Mouse (Mus musculus): Measurements from ENCODE around the gene Il2ra. TPM values are rescaled to one million over a fixed set of nuclear protein-coding genes. Genes with fewer than 3 reads are reported as not detected.

Gene Il2ra
- total and polyA plus RNA-seq, 2 experiments from 2014 or later, result 0.04 TPM; not detected in 1

- no peak for DNase-seq (ENCODE audit: low spot score)
- no peaks in the 10 kb centered on the region for H3K27me3 ChIP-seq (ENCODE audit: insufficient read depth, low read length)
- 53% methylated on average over 3 of the region's 3 CpGs for WGBS
- no peaks in the 10 kb centered on the region for H3K36me3 ChIP-seq (ENCODE audit: insufficient read depth, low read length)
- no peak for TF ChIP-seq CTCF (IDR thresholded peaks at IDR 0.05; ENCODE audit: low read depth)
- no peak overlapping the region for H3K27ac ChIP-seq
- H3K4me1 ChIP-seq (ENCODE audit: insufficient read depth, low read length), result no peaks in the 10 kb centered on the region
- no peaks in the 10 kb centered on the region for H3K9me3 ChIP-seq (ENCODE audit: low read length)
- no peak overlapping the region for H3K9ac ChIP-seq (replicated peaks; ENCODE audit: low read length)
- no peak overlapping the region for H3K4me2 ChIP-seq (ENCODE audit: low read depth, low read length)
- ATAC-seq, result no peak
- no peak overlapping the region for H3K4me3 ChIP-seq (ENCODE audit: low read length)
Observed at GRCm38 (mm10) chr2:11651476-11651875, 8.9 kb downstream of the Il2ra start.

GRCm38 (mm10) chr2:11652196-11652595, 9.6 kb downstream of the Il2ra start:
- TF ChIP-seq CTCF (IDR thresholded peaks at IDR 0.05; ENCODE audit: low read depth), result no peak
- Histone ChIP-seq H3K4me2 (ENCODE audit: low read depth, low read length) (no peak overlapping the region), H3K27ac (no peak overlapping the region), H3K9me3 (ENCODE audit: low read length) (no peaks in the 10 kb centered on the region), H3K4me3 (ENCODE audit: low read length) (no peak overlapping the region), H3K4me1 (ENCODE audit: insufficient read depth, low read length) (no peaks in the 10 kb centered on the region), H3K27me3 (ENCODE audit: insufficient read depth, low read length) (no peaks in the 10 kb centered on the region), H3K36me3 (ENCODE audit: insufficient read depth, low read length) (no peaks in the 10 kb centered on the region), H3K9ac (replicated peaks; ENCODE audit: low read length) (no peak overlapping the region)
- WGBS, result 84% methylated on average over 3 of the region's 3 CpGs
- DNase-seq (ENCODE audit: low spot score), result no peak
- no peak for ATAC-seq

GRCm38 (mm10) chr2:11652780-11653179, 10.2 kb downstream of the Il2ra start:
- H3K9me3 ChIP-seq (ENCODE audit: low read length), result no peaks in the 10 kb centered on the region
- no peak for TF ChIP-seq CTCF (IDR thresholded peaks at IDR 0.05; ENCODE audit: low read depth)

GRCm38 (mm10) chr2:11653330-11653729, 10.7 kb downstream of the Il2ra start:
- no peaks in the 10 kb centered on the region for H3K9me3 ChIP-seq (ENCODE audit: low read length)

More at GRCm38 (mm10) chr2:11652780-11653179, 10.2 kb downstream of the Il2ra start:
- Histone ChIP-seq H3K36me3 (ENCODE audit: insufficient read depth, low read length) (no peaks in the 10 kb centered on the region), H3K4me2 (ENCODE audit: low read depth, low read length) (no peak overlapping the region), H3K27ac (no peak overlapping the region), H3K9ac (replicated peaks; ENCODE audit: low read length) (no peak overlapping the region), H3K27me3 (ENCODE audit: insufficient read depth, low read length) (no peaks in the 10 kb centered on the region), H3K4me3 (ENCODE audit: low read length) (no peak overlapping the region), H3K4me1 (ENCODE audit: insufficient read depth, low read length) (no peaks in the 10 kb centered on the region)
- DNase-seq (ENCODE audit: low spot score), result no peak
- WGBS, result 81% methylated on average over 2 of the region's 2 CpGs
- no peak for ATAC-seq

GRCm38 (mm10) chr2:11653780-11654179, 11.2 kb downstream of the Il2ra start:
- Histone ChIP-seq H3K27me3 (ENCODE audit: insufficient read depth, low read length) (no peaks in the 10 kb centered on the region), H3K27ac (no peak overlapping the region), H3K4me3 (ENCODE audit: low read length) (no peak overlapping the region), H3K9me3 (ENCODE audit: low read length) (no peaks in the 10 kb centered on the region), H3K9ac (replicated peaks; ENCODE audit: low read length) (no peak overlapping the region), H3K4me1 (ENCODE audit: insufficient read depth, low read length) (no peaks in the 10 kb centered on the region), H3K4me2 (ENCODE audit: low read depth, low read length) (no peak overlapping the region), H3K36me3 (ENCODE audit: insufficient read depth, low read length) (no peaks in the 10 kb centered on the region)
- 72% methylated on average over 5 of the region's 5 CpGs for WGBS
- no peak for DNase-seq (ENCODE audit: low spot score)
- no peak for ATAC-seq
- no peak for TF ChIP-seq CTCF (IDR thresholded peaks at IDR 0.05; ENCODE audit: low read depth)

More at GRCm38 (mm10) chr2:11653330-11653729, 10.7 kb downstream of the Il2ra start:
- Histone ChIP-seq H3K4me3 (ENCODE audit: low read length) (no peak overlapping the region), H3K27ac (no peak overlapping the region), H3K27me3 (ENCODE audit: insufficient read depth, low read length) (no peaks in the 10 kb centered on the region), H3K9ac (replicated peaks; ENCODE audit: low read length) (no peak overlapping the region), H3K4me1 (ENCODE audit: insufficient read depth, low read length) (no peaks in the 10 kb centered on the region), H3K36me3 (ENCODE audit: insufficient read depth, low read length) (no peaks in the 10 kb centered on the region), H3K4me2 (ENCODE audit: low read depth, low read length) (no peak overlapping the region)
- no peak for TF ChIP-seq CTCF (IDR thresholded peaks at IDR 0.05; ENCODE audit: low read depth)
- WGBS, result 61% methylated on average over 6 of the region's 6 CpGs
- ATAC-seq, result no peak
- no peak for DNase-seq (ENCODE audit: low spot score)

GRCm38 (mm10) chr2:11654990-11655931, 12.7 kb downstream of the Il2ra start:
- no peak overlapping the region for H3K4me2 ChIP-seq (ENCODE audit: low read depth, low read length)
- H3K27ac ChIP-seq, result no peak overlapping the region
- H3K27me3 ChIP-seq (ENCODE audit: insufficient read depth, low read length), result no peaks in the 10 kb centered on the region
- no peak for TF ChIP-seq CTCF (IDR thresholded peaks at IDR 0.05; ENCODE audit: low read depth)
- whole genome bisulfite sequencing, result 66% methylated on average over 9 of the region's 9 CpGs
- H3K36me3 ChIP-seq (ENCODE audit: insufficient read depth, low read length), result no peaks in the 10 kb centered on the region
- H3K4me1 ChIP-seq (ENCODE audit: insufficient read depth, low read length), result no peaks in the 10 kb centered on the region
- no peaks in the 10 kb centered on the region for H3K9me3 ChIP-seq (ENCODE audit: low read length)
- no peak for ATAC-seq
- no peak overlapping the region for H3K9ac ChIP-seq (replicated peaks; ENCODE audit: low read length)
- DNase-seq (ENCODE audit: low spot score), result no peak
- H3K4me3 ChIP-seq (ENCODE audit: low read length), result no peak overlapping the region

GRCm38 (mm10) chr2:11657581-11657980, 15.0 kb downstream of the Il2ra start:
- H3K27ac ChIP-seq, result no peak overlapping the region
- WGBS, result 97% methylated on average over 2 of the region's 2 CpGs
- H3K4me1 ChIP-seq (ENCODE audit: insufficient read depth, low read length), result no peaks in the 10 kb centered on the region
- no peak for DNase-seq (ENCODE audit: low spot score)
- no peak overlapping the region for H3K4me3 ChIP-seq (ENCODE audit: low read length)
- no peaks in the 10 kb centered on the region for H3K27me3 ChIP-seq (ENCODE audit: insufficient read depth, low read length)
- H3K9ac ChIP-seq (replicated peaks; ENCODE audit: low read length), result no peak overlapping the region
- H3K36me3 ChIP-seq (ENCODE audit: insufficient read depth, low read length), result no peaks in the 10 kb centered on the region
- no peak for TF ChIP-seq CTCF (IDR thresholded peaks at IDR 0.05; ENCODE audit: low read depth)
- H3K4me2 ChIP-seq (ENCODE audit: low read depth, low read length), result no peak overlapping the region
- no peaks in the 10 kb centered on the region for H3K9me3 ChIP-seq (ENCODE audit: low read length)
- ATAC-seq, result no peak

All from hindbrain, postnatal 0 days (tissue).